In the genomic region with DNA sequence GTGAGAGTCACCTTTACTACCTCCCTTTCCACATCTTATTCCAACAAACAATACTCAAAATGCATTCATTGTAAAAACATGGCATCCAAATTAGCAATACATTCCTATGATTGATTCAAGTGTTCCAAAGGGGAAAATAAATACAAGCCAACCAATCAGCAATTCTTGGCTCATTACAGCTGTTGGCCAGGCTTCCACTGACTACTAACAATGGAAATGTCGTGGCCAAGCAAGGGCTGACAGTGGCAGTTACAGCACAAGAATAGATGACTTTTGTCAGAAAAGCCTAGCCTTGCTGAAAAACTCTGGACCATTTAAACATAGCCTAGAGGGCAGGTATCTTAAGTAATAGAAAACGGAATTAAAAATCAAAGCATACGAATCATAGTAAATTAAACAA, we compare ENCODE assay signal across 14 mouse cellular contexts.
"Had no signal": no experiment of that assay in that cellular context is flagged by ENCODE, and none has a peak within 500 bp of the region (broad histone marks: within the 10 kb centered on the region; RNA-seq: fewer than 3 reads in every experiment).

No protein-coding gene starts in this region.

- ATAC-seq: liver, embryonic 12.5 days; midbrain, embryonic 15.5 days had no signal

- H3K4me3 ChIP-seq: limb, embryonic 15.5 days; liver, embryonic 12.5 days; midbrain, embryonic 10.5 days; midbrain, embryonic 15.5 days; neural tube, embryonic 13.5 days had no signal

- H3K9me3 ChIP-seq: limb, embryonic 15.5 days; liver, embryonic 12.5 days; midbrain, embryonic 10.5 days; midbrain, embryonic 15.5 days; neural tube, embryonic 13.5 days had no signal

- H3K4me1 ChIP-seq: limb, embryonic 15.5 days; liver, embryonic 12.5 days; midbrain, embryonic 10.5 days; midbrain, embryonic 15.5 days; neural tube, embryonic 13.5 days had no signal

- H3K4me2 ChIP-seq: limb, embryonic 15.5 days; liver, embryonic 12.5 days; lung, embryonic 14.5 days; midbrain, embryonic 15.5 days; neural tube, embryonic 13.5 days had no signal

- H3K27me3 ChIP-seq: limb, embryonic 15.5 days; liver, embryonic 12.5 days; midbrain, embryonic 15.5 days; neural tube, embryonic 13.5 days had no signal

- H3K27ac ChIP-seq: kidney, postnatal 0 days; limb, embryonic 15.5 days; liver, embryonic 12.5 days; midbrain, embryonic 10.5 days; midbrain, embryonic 15.5 days; neural tube, embryonic 13.5 days had no signal

- DNase-seq: kidney, adult 11 months; kidney, adult 9 months; kidney, postnatal 36 days; lung, embryonic 14.5 days; lung, postnatal 10 days; lung, postnatal 4 days; thymus, adult 18-20 months; thymus, postnatal 14 days had no signal

- H3K36me3 ChIP-seq: limb, embryonic 15.5 days; liver, embryonic 12.5 days; midbrain, embryonic 10.5 days; midbrain, embryonic 15.5 days; neural tube, embryonic 13.5 days had no signal

- H3K9ac ChIP-seq: limb, embryonic 15.5 days; liver, embryonic 12.5 days; lung, embryonic 14.5 days; midbrain, embryonic 15.5 days; neural tube, embryonic 13.5 days had no signal
